Mouse (Mus musculus): ENCODE results near the gene Rgs6.

The Rgs6 gene

DNA sequence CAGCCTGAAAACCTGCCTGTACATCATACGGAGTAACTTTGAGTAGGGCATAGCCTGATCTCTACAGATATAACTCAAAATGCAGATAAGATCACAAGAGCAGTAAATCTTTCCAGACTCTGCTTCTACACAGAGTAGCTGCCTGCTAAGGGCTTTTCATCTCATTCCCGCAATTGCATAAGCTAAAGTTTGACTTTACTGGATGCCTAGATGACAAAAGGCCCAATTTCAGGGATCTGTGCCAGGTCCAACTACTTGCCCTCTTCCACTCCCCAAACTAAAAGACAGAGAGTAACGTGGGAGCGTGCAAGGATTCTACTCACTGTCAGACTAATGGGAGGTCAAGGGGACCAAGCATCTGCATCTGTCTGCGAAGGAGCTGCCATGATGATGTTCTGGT lies 292.6 kb downstream of the Rgs6 start:
- no peak for DNase-seq

DNA sequence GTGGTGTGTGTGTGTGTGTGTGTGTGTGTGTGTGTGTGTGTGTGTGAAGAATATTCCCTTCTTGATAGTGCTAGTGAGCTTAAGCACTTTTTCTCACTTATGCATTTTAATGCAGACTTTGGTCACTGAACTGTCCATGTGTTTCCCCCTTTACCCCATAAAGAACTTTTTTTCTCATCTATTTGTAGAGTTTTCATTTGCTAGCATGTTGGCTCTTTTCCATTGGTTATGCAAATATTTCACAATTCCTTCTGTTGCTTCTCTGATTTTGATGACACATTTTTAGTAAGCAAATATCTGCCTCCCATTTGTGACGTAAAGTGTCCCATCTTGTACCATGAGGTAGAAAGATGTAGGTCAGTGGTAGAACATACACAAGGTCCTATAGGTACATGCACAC lies 295.0 kb downstream of the Rgs6 start:
- no peak for DNase-seq

DNA sequence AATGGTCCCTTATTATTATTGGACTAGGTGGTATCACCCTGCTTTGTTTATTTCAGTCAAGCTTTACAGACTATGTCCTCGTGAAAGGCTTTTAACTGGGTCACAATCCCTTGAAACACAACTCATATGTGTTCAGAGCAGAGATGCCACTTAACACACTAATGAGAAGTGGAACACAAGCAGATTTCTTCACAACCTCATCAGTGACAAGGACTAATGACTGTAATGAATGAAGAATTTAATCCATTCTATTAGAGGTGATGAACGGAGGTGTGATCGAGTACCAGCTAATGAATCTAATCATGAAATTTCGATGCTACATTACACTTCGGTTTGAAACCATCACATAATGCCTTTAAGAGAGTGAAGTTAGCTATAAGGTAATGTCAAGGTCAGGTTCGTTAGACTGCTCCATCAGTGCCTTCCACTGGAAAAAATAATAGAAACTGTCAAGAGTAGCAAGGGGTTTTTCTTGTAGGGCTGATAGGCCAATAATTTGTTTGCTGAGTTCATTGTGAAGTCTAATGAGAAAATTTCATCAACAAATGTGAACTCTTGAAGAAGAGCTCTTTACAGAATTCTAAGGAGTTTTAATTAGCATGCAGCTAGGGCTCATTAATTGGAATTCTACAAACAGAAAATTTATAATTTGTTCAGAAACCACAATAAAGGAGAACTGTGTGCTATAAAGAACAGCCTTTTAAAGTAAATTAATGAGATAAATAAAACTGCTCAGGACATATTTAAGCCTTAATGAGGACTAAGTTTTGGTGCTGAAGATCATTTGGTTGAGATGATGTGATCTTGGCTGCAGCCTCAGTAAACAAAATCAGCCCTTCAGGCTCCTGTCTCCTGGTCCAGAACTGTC lies 307.1 kb downstream of the Rgs6 start:
- DNase-seq, result no peak

DNA sequence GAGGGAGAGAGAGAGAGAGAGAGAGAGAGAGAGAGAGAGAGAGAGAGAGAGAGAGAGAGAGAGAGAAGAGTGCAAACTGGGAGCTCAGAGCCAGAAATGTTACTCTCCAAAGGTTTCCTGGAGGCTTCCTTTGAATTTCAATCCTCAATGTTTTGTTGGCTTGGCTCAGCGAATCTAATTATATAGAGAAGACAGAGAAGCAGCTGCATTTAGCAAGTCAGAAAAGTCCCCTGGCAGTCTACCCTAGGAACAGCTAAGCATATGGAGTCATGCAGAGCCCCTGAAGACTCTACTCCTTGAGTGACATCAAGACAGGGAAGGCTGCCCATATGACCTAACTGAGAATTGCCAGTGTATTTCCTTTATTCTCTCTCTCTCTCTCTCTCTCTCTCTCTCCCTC lies 317.7 kb downstream of the Rgs6 start:
- peak; percentile 15 for DNase-seq

DNA sequence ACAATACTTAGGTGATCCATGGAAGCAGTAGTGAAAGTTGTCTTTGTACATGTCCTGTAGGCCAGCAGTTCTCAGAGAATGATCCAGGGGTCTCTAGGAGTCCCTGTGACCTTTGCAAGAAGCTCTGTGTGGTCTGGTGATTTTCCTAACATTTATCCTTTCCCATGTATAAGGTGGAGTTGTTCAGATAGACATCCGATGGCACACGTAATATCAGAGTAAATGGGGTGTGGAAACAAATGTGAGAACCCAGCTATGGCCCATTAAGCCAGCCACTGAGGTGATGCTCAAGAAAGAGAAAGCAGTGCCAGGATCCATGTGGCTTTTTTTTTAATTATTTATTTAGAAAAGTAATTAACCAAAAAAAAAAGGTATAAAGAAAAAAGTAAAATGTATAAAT lies 322.8 kb downstream of the Rgs6 start:
- DNase-seq, result no peak

DNA sequence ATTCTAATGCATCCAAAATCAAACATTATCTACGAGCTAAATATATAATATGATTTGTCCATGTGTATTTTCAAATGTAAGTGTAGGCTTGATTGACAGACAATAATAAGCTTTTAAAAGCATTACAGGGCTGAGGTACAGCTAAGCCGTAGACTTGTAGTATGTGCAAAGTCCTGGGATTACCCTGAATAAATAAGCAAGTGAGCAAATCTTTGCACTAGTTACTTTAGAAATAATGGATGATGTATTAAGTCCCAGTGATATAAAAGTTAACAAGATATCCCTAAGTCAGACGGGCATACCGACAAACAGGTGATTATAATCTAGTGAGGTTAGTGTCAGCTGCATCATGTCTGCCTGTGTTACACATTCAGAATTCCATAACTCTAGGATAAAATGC lies 326.0 kb downstream of the Rgs6 start:
- DNase-seq, result no peak

DNA sequence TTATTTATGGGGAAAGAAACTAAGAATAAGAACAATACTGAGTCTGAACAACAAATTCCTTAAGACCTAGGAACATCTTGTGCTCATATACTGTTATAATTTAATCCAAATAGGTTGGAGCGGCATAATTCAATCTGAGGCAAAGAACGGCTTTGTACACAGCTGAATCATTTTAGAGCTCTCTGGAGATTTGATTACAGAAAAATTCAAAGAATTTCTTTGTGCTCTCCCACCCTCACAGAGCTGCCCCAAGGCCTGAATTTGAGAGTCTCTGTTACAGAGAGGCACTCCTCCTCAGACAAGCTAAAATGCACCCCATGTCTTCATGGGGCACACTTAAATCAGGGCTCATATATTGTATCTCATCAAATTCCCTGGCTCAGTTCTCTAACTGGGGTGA lies 332.1 kb downstream of the Rgs6 start:
- DNase-seq, result no peak

DNA sequence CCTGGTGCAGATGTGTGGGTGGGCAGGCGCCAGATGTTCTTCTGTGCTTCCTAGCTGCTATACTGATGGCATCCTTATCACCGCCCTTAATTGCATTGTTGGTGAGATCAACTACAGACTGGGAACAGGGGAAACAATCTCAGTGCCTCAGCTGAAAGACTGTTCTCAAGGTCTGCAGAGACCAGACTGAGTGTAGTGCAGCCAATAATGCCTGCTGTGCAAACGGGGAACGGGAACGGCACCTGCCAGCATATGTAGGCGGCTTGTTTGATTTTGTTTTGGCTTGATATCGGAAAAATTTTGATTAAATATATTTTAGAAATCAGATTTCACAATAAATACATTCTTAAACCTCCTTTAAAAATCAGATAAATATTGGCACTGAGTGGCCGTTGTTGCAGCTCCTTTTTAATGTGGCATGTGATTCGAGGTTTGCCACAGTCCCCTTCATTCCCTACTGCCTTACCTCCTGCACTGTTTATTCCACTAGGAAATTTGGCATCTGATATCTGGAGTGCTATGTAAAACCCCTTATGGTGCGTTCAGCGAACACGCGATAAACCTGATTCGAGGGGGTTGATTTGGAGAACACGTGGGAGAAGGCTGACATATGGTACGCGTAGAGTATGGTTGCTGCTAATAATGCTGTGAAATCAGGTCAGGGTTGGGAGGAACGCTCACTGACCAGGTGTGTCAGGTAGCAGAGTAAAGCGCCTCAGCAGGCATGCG lies 333.4 kb downstream of the Rgs6 start:
- no peak for DNase-seq

DNA sequence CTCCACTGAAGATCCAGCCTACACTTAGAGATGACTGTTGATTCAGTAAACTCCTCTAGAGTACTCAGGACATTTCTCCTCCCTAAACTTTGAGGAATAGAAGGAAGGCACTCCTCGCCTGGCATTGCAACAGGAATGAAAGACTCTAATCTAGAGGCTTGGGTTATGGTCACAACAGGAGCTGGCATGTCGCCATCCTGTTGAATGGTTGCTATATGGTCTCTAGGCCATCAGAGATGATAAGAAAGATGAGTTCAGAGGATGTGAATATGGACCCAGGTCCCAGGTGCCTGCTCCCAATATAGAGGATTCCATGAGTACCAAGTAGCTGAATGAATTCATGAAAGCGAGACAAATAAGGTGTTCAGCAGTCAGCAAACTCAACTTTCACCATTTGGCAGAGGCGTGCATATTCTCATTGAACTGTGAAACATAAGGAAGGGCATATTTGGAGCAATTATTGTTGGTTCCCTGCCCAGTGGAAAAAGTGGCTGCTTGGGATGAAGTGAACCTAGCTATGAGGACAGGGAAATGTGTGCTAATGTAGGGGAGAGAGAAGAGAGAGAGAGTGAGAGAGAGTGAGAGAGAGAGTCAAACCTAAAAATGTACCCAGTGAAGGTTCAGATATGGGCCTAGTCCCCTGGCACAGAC lies 334.9 kb downstream of the Rgs6 start:
- no peak for DNase-seq

DNA sequence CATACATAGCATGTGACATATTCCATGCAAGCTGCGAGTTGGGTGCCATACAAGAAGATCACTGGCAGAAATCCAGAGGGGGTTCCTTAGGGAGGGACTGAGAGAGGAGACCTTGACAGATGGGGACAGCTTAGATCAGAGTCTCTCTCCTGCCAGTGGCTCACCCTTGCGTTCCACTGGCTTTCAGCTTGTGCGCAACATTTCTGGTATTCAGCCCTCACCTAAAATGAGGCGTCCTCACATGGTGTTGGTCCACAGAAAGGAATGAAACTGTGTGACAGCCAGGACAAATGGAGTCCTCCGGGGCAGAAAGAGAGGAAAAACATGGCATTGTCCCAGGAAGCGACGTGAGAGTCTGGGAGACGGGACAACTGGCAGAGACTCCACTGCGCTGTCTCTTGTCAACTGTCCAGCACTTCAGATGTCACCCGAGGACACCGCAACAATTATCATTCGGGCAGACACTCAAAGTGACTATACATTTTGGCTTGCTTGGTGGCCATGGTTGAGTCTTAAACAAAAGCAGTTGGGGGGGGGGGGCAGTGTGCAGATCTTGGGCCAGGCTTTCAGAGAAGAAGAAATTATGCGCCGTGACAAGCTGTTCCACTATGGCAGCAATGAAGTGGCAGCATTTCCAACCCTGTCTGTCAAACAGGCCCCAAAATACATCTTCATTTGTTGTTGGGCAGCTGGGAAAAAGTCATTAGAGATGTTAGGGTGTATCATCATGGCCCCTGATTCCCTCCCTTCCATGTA lies 344.8 kb downstream of the Rgs6 start:
- peak; percentile 37 for DNase-seq

DNA sequence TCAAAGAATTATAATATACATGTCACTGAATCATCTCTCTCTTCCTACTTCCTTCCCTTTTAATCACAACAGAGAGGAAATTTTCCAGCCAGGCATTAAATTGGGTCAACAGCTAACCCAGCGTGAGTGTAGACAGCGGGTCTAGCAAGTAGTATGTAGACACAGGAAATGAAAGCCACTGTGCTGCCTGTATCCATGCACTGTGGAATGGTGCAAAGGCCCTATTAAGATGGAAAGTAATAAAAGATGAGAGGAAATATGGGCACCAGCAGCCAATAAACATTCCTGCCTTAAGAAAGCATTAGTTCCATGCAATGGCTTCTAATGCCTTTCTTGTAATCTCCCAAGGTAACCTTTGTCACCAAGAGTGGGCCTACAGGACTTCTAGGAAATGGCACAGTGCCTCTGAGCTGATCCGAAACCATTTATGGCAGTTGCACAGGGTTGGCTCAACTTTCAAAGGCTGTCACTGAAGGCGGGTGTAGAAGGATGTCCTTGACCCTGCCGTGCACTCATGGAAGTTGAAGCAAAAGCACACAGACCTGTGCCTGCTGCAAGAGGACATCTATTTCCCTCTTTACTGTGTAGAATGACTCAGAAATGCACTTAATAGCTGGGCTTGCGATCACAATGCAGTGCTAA lies 347.1 kb downstream of the Rgs6 start:
- DNase-seq, result no peak

DNA sequence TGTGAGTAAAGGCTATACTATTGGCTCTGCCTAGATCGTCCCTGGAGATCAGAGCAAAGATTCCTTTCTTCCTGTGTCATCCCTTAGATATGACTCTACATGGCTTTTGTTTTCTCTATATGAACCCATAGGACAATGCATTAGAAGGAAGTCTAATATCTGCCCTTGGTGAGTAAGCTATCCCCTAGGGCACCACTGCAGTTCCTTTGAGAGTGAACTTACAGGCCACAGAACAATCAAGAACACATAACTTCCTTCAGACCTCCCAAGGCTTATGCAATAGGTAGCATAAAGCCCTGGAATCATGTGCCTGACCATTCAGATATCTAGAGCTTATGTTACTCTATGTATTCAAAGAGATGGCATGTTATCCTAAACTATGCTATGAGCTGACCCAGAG lies 347.7 kb downstream of the Rgs6 start:
- DNase-seq, result no peak

DNA sequence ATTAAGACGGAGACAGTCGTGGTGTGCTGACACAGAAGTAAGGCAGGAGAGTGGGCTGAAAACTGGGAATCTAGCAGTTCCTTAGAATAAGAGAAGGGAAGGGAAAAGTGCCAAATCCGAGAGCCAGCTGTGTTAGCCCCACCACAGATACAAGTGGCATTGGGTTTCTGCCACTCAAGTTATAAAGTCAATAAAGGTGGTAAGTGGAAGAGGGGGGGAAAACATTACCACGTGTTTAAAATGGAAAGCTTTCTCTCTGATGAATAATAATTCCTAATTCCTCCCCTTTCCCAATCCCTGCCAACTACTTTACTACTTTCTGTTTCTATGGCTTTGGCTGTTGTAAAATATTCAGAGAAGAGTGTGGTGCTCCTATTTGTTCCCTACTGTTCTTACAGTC lies 352.4 kb downstream of the Rgs6 start:
- no peak for DNase-seq

DNA sequence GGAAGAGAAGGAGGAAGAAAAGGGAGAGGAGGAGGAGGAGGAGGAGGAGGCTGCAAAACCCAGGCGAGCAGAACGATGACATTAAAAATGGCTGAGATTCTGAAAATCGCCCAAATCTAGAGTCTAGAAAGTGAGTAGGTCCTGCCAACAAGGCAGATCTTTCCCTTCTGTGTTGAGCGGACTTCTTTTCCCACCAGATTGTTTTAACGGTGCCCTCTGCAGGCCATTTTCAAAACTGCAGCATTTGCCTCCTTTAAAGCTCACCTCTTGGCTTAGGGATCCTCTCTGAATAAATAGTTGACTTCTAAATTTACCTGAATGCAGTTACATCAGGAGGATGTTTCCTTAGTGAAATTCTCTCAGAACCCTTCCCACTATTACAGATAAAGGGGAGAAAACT lies 358.4 kb downstream of the Rgs6 start:
- DNase-seq, result peak; percentile 79

DNA sequence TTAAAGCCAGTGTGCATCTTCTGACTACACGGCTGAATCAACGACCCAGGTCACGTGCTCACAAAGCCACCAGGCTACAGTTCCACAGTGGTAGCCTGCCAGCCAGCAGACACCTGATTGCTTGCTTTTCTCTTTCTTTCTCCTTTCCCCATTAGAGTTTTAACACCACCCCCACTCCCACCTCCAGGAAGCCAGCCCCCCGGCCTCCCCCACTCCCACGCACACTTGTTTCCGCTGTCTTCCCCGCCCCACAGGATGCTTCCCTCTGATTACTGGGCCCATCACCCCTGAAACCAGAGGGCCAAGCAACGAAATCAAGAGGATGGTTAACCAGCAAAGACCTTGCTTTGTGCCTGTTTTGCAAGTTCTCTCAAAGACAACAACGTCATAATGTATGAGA lies 373.0 kb downstream of the Rgs6 start:
- no peak for DNase-seq

DNA sequence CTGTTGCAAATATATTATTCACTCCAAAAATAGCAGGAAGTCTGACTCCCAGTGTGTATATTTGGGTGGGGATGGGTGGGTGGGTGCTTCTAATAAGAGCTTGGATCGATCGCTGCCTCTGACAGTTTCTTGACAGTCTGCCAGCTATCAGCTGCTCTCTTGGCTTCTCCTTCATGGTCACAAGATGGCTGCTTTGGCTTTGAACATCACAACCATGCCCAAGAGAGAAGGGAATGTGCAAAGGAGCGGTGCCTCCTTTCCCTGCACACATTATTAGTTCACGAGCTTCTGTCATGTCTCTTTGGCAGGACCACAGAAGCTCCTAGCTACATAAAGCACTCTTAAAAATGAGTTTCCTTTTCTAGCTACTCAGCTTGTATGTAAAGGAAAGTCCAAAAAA lies 373.8 kb downstream of the Rgs6 start:
- DNase-seq, result no peak

DNA sequence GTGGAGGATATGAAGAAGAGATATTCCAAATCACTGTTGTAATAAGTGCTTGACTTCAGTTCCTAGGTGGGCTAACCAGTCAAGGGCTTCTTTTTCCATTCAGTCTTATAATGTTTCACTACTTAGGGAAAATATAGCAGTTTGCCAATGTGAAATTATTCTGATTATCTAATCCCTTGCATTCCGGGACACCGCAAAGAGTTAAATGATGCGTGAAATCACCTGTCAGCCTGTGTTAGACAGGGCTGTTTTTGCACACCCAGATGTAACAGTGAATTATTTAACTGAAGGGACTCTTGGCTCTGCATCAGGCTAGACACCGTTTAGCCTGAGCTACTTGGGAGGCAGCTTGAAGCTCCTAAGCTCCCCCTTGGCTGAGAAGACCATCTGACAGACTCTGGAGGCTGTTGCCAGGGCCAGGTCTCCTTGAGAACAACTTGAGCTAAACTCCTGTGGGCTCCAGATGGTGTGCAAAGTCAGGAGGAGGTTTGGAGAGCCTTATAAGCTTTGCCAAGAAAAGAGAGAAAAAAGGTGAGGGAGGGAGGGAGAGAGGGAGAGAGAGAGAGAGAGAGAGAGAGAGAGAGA lies 382.5 kb downstream of the Rgs6 start:
- DNase-seq, result peak; percentile 20

DNA sequence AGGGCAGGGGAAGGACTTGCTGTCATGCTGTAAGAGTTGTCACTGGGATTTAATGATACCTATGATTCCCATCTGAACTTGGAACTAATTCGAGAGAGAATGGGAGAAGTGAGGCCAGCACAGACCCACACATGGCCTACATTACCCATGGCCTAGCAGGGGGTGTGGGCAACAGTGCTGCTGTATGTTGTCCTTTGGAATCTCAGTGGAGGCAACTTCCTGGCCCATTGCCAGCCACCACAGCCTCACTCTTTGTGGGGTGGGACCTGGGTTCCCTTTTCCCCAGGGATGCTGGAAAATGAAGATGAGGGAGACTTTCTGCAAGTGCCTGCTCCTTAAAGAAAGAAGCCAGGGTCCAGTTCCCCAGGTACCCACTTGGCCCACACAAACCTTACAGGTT lies 383.1 kb downstream of the Rgs6 start:
- peak; percentile 32 for DNase-seq

DNA sequence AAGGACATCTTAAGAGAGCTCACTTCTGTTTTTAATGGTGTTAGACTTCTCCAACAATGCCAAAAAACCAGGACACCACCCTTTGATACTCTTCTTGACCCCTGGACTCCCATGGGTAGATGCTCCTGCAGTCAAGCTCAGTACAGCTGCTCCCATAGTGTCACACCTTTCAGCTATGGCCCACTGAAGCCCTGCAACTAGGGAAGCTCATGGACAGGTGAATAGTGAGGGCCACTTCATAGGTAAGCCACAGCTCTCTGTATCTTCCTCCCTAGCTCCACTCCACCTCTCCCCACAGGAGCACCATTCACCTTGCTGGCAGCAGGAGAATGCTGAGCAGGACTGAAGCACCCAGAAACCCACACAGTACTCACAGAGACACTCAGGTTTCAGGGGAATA lies 384.6 kb downstream of the Rgs6 start:
- DNase-seq, result no peak

DNA sequence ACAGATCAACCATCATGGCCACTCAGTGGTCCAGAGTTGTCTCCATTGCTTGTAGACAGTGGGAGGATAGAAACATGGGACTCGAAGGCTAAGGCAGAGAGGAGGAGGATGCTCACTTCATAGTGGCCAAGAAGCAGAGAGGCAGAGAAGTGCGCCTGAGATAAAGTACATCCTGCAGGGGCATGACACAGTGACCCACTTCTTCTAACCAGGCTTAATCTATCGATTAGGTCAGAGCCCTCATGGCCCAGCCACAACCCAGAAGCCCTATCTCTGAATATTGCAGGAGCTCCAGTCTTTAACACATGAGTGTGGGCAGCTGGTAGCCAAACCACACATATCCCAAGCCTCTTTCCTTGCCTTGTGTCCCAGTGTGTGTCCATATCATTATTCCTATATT lies 385.7 kb downstream of the Rgs6 start:
- no peak for DNase-seq

DNA sequence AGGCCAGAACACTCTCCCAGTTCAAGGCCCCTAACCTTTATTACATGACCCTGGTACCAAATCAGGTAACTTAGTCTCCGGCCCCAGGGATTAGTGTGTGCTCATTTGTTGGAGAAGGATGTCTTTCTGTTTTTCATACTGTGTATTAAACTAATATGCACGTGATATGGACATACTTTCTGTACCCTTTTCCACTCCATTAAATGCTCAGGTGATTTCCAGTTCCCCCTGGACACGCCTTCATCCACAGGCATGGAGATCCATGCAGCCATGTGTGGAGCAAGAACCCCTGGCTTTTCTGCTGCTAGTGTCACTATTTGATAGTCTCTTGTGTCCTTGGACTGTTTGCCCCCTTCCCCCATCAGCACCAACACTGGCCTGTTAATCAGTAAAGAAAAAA lies 390.2 kb downstream of the Rgs6 start:
- DNase-seq, result no peak

DNA sequence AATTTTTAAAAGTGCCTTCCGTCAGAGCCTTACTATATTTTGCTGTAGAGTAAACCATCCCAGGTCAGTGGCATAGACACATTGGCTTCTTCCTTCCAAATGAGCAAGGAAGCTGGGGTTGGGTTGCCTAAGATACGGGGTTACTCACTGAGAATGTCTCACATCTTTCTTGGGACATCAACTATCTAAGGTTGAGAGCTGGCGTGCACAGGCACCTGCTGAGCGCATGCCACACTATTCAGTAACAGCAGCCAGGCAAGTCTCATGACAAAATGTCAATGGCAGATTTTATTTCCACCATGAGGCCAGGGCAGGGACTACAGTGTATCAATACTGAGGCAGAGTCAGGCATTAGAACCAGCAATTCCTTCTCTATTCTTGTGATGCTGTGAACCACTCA lies 394.6 kb downstream of the Rgs6 start:
- no peak for DNase-seq
